Mouse (Mus musculus) activated CD4-positive, CD25-positive, alpha-beta regulatory T cell, adult 4 months (primary cell): ENCODE results near the gene Rufy1. TPM values are rescaled to one million over a fixed set of nuclear protein-coding genes. Genes with fewer than 3 reads are reported as not detected.

Experiments used
- ATAC-seq: one replicate; pipeline ENCODE4 v1.8.0; 2017
- polyA plus RNA-seq, 2 experiments: library from polyadenylated mRNA; unstranded; fragments of 100-300 nt; shearing (Covaris generic); gene quantifications; one replicate each; pipeline ENCODE4 v1.2.1; 2017

Gene Rufy1
- polyA plus RNA-seq, 2 experiments from 2014 or later, result 9.5 to 10.2 TPM

- ATAC-seq, result no peak
Observed at GRCm38 (mm10) chr11:50426056-50426455, 4.9 kb downstream of the Rufy1 start.

DNA sequence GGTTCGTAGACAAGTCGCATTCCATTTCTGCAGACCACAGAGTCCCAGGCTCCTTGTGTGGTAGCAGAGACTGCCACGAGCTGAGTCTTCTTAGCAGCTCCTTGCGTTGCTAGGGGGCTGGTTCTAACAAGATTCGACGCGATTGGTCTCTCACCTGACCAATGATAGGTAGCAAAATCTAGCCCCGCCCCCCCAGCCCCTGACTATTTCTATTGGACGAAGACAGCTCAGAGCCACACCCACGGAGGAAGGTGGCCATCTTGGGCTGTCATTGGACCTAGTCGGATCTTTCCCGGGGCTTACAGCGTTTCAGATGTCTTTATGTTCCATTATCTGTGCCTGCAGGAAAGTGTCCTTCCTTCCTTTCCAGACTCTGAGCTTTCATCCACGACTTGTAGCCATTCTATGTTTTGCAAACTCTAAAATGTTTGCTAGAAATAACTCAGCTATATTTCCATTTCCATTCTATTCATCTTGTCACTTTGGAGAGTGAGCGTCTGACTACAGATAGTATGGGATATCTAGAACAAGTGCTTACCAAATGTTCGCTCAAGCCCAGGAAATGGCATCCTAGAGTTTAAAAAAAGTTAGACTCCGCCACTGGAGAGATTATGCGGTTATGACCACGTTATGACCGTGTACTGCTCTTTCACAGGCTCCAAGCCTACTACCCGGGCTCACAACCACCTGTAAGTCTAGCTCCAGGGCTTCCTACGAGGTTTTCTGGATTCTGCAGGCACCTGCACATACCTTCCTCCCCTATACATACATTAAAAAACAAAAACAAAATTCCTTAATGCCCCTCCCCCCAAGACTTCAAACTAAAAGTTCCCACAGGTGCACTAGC lies 8.8 kb downstream of the Rufy1 start:
- no peak for ATAC-seq

GRCm38 (mm10) chr11:50421461-50421860 lies 9.5 kb downstream of the Rufy1 start:
- ATAC-seq, result no peak

GRCm38 (mm10) chr11:50417856-50418255 lies 13.1 kb downstream of the Rufy1 start:
- no peak for ATAC-seq

DNA sequence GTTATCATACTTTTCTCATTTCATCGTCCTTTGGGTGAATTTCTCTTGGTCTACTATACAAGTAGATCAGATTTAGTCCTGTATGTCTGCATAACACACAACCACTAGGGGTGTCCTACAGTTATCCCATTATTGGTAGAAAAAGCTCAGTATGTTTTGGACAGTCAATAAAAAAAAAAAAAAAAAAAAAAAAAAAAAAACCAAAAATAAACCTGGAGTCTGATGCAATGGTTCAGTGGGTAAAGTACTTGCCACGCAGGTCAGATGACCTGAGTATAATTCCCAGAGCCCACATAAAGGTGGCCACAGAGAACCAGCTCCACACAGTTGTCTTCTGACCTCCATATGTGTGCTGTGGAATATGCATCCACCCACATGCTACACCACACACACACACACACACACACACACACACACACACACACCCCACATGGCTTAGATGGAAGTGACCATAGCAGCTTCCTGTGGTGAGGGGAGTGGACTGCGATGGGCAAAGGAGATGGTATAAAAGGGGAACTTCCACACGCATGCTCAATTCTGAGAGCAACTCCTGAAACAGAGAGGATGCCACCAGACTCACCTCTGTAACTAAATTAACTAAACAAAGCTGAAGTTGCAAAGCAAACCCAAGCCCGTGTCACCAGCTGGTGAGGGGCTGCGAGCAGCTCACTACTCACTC lies 15.2 kb downstream of the Rufy1 start:
- no peak for ATAC-seq

- ATAC-seq, result no peak
Observed at GRCm38 (mm10) chr11:50407235-50407634, 23.7 kb downstream of the Rufy1 start.

- no peak for ATAC-seq
Observed at GRCm38 (mm10) chr11:50403367-50404014, 27.4 kb downstream of the Rufy1 start.

GRCm38 (mm10) chr11:50402481-50402880 lies 28.4 kb downstream of the Rufy1 start:
- ATAC-seq, result no peak

GRCm38 (mm10) chr11:50398803-50399202 lies 32.1 kb downstream of the Rufy1 start:
- ATAC-seq, result no peak

DNA sequence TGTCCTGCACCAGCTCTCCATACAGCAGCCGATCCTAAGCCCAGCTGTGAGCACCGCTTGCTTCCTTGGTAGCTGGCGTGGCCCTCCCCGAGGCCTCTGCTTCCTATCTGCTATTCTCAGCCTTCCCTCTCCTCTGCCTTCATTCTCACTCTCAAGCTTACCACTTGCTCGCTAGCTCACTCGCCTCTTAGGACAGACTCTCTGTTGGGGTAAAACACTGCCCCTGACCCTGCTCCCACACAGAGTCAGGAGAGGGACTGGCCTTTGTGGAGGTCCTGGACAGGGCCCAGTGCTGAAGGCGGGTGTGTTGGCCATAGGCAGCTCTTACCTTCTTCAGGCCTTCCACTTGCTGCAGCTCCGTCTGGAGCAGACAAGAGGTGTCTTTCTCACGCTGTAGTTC lies 33.6 kb downstream of the Rufy1 start:
- ATAC-seq, result no peak

DNA sequence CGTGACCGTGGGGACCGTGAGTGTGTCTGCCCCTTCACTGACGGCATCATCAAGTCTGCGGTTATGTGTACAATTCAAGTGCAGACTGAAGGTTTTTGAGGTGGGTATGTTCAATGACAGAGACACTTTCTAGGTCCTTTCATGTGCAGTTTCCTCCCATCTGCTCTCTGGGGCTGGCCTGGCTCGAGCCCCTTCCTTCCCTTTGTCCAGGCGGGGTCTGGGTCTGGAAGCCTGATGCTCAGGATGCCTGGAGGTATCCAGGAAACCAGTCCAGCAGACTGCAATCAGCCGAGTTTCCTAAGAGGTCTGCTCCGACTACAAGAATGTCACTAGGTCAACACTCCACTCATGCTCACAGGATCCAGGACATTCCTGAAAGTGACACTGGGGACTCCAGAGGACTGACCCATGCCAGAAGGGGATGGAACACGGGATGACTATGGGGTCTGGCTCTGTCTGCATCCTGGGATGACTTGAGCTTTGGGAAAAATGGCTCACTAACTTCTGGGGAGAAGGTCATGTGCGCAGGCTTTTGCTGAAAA lies 34.1 kb downstream of the Rufy1 start:
- no peak for ATAC-seq

GRCm38 (mm10) chr11:50394731-50395130 lies 36.2 kb downstream of the Rufy1 start:
- no peak for ATAC-seq

GRCm38 (mm10) chr11:50393306-50393705 lies 37.6 kb downstream of the Rufy1 start:
- no peak for ATAC-seq

DNA sequence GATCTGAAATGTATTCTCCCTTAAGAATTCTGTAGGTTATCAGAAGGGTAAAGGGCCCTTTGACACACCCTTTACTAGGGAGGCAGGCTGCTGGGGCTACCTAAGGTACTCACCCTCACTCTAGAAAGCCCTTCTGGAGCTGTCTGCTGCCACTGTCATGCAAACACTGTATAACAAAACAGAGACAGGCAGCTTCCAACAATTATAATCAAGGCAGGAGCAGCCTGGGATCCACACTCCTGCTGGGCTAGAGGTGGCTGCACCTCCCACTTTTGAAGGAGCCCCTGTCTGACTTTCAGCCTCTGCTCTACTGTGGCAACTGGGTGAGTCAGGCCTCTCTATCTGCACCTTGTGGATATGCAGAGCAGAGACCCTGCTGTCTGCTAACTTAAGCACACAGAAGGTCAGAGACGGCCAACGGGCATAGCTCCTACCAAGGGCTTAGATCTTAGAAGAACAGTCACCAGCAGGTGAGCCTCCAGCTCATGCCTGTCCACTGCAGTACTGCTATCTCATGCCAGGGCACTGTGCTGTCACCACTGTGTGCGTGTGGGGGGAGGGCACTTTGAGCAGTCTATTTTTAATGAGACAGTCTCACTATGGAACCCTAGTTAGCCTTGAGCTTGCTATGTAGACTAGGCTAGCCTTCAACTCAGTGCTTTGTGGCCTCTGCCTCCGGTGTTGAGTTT lies 39.5 kb downstream of the Rufy1 start:
- ATAC-seq, result no peak

GRCm38 (mm10) chr11:50389616-50390015 lies 41.3 kb downstream of the Rufy1 start:
- ATAC-seq, result no peak

DNA sequence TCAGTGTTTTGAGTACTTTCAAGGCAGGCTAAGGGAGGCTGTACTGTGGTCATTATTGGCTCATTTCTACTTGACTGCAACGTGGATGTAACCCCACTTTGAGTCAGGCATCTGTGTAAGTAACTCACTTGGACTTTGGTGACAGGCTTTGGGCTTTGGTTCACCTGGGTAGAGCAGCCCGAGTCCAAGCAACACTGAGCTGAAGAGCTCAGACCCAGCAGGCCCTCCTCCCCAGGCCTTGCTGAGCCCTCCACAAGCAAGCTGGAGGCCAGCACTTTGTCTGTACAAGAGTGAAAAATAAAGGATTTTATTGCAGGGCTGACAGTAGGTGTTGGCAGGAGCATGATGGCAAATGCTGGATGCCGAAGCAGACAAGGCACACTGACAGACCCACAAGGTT lies 41.9 kb downstream of the Rufy1 start:
- ATAC-seq, result no peak

DNA sequence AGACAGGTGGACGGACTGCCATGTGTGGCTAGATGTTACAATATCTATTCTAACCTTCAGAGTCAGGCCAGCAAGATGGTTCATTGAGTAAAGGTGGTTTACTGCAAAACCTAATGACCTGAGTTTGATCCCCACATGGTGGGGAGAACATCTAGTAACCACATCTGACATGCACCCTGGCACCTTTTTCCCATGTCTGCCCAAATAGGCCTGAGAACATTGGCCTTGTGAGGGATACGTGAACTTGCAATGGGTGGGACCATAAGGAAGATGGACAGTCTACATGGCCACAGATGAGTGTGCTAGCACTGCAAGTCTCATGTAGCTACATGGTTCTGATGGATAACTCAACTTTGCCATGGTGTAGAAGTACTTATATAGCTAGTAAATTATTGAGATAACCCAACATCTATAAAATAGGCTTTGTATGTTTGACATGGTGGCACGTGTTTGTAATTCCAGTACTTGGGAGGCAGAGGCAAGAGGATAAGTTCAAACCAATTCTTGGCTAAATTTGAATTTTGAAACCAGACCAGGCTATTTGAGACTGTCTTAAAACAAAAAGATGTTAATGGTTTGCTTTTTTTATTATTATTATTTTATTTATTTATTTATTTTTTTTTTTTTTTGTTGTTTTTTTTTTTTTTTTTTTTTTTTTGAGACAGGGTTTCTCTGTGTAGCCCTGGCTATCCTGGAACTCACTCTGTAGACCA lies 42.6 kb downstream of the Rufy1 start:
- ATAC-seq, result no peak

DNA sequence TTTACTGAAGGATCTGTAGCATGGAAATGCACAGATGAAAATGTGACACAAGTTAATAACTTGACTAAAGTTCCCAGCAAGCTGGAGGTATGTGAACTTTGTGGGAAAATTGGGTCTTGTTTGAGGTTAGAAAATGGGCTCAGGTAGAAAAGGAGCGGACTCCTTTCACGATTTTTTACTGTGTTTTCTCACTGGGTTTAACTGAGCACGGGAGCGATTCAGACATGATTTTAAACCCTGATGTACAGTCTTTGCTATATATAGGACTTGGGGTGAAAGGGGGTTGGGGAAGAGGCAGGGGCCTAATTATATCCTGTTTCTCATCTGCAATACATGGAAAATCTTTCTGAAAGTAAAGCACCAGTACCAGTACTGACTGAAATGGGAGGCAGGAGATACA lies 43.2 kb downstream of the Rufy1 start:
- ATAC-seq, result no peak

- ATAC-seq, result no peak
Observed at GRCm38 (mm10) chr11:50387167-50387679, 43.7 kb downstream of the Rufy1 start.

- ATAC-seq, result no peak
Observed at GRCm38 (mm10) chr11:50381311-50381710, 49.6 kb downstream of the Rufy1 start.

- ATAC-seq, result no peak
Observed at GRCm38 (mm10) chr11:50379023-50379752, 51.7 kb downstream of the Rufy1 start.
